Mouse (Mus musculus): ENCODE results near the gene Enox1.

- TF ChIP-seq CTCF (IDR thresholded peaks at IDR 0.05) (no peak), POLR2A (IDR thresholded peaks at IDR 0.05; ENCODE audit: insufficient read depth, low read depth, low read length) (no peak), EP300 (IDR thresholded peaks at IDR 0.05; ENCODE audit: insufficient read depth, low read depth, low read length) (no peak)
Measured at GRCm38 (mm10) chr14:77600773-77601172, 444.2 kb downstream of the Enox1 start.
